In genomic region chrX:98348036-98348435, GRCm38 (mm10) we compare ENCODE assay signal across 11 mouse cellular contexts.
A peak's percentile ranks its signal among the peaks of the same experiment; 100 is the strongest.
DNase-seq lines count a peak whose midpoint lies in the region; ATAC-seq and TF ChIP-seq lines count a peak whose summit lies in the region.
"Had no signal": no experiment of that assay in that cellular context is flagged by ENCODE, and none has a peak within 500 bp of the region (broad histone marks: within the 10 kb centered on the region; RNA-seq: fewer than 3 reads in every experiment).

No protein-coding gene starts in this region.

- no peak for TF ChIP-seq CTCF in liver, adult 2 months (IDR thresholded peaks at IDR 0.05; ENCODE audit: low read depth, low read length)
- no peak for TF ChIP-seq CTCF in stomach, postnatal 0 days (IDR thresholded peaks at IDR 0.05; ENCODE audit: low read depth)
- no peak for TF ChIP-seq CTCF in intestine, postnatal 0 days (IDR thresholded peaks at IDR 0.05; ENCODE audit: low read depth)

- 52% methylated on average over 4 of the region's 4 CpGs for whole genome bisulfite sequencing in liver, adult 2 months
- 42% methylated on average over 4 of the region's 4 CpGs for WGBS in liver, embryonic 12.5 days (ENCODE audit: insufficient replicate concordance)
- 37% methylated on average over 4 of the region's 4 CpGs for WGBS in stomach, postnatal 0 days
- WGBS in midbrain, embryonic 13.5 days, result 56% methylated on average over 4 of the region's 4 CpGs
- WGBS in intestine, postnatal 0 days, result 43% methylated on average over 4 of the region's 4 CpGs

- no peak overlapping the region for H3K9ac ChIP-seq in liver, adult 2 months (ENCODE audit: low read depth, low read length)
- no peak overlapping the region for H3K9ac ChIP-seq in liver, embryonic 12.5 days
- no peak overlapping the region for H3K9ac ChIP-seq in stomach, postnatal 0 days (ENCODE audit: low read length)
- no peak overlapping the region for H3K9ac ChIP-seq in midbrain, embryonic 13.5 days (replicated peaks)
- H3K9ac ChIP-seq in intestine, postnatal 0 days (ENCODE audit: low read depth, low read length), result no peak overlapping the region
- H3K9ac ChIP-seq: embryonic facial prominence, embryonic 13.5 days; lung, embryonic 15.5 days had no signal

- H3K27me3 ChIP-seq in liver, adult 2 months (ENCODE audit: control insufficient read depth, insufficient read depth, low read length), result no peaks in the 10 kb centered on the region
- H3K27me3 ChIP-seq in liver, embryonic 12.5 days (replicated peaks), result no peaks in the 10 kb centered on the region
- H3K27me3 ChIP-seq in stomach, postnatal 0 days (ENCODE audit: control insufficient read depth, insufficient read depth, low read length), result no peaks in the 10 kb centered on the region; the same call in 1 of the 2 replicates
- H3K27me3 ChIP-seq in midbrain, embryonic 13.5 days, result no peaks in the 10 kb centered on the region
- H3K27me3 ChIP-seq in intestine, postnatal 0 days (replicated peaks; ENCODE audit: control insufficient read depth, insufficient read depth, low read length), result no peaks in the 10 kb centered on the region
- H3K27me3 ChIP-seq: lung, embryonic 15.5 days had no signal

- no peaks in the 10 kb centered on the region for H3K36me3 ChIP-seq in liver, adult 2 months (ENCODE audit: control insufficient read depth, insufficient read depth, low read length)
- H3K36me3 ChIP-seq in liver, embryonic 12.5 days, result no peaks in the 10 kb centered on the region
- no peaks in the 10 kb centered on the region for H3K36me3 ChIP-seq in stomach, postnatal 0 days (ENCODE audit: control insufficient read depth, insufficient read depth, low read length)
- no peaks in the 10 kb centered on the region for H3K36me3 ChIP-seq in midbrain, embryonic 13.5 days
- H3K36me3 ChIP-seq in intestine, postnatal 0 days (ENCODE audit: control insufficient read depth, insufficient read depth), result no peaks in the 10 kb centered on the region
- H3K36me3 ChIP-seq: embryonic facial prominence, embryonic 13.5 days; lung, embryonic 15.5 days had no signal

- intact Hi-C loops in heart, postnatal 25 days (cut with DNase I), result no loop called here

- no peak for TF ChIP-seq EP300 in stomach, postnatal 0 days (optimal IDR thresholded peaks at IDR 0.05)

- no peak overlapping the region for H3K4me3 ChIP-seq in liver, adult 2 months (ENCODE audit: insufficient read depth, low read depth, low read length)
- no peak overlapping the region for H3K4me3 ChIP-seq in liver, embryonic 12.5 days
- H3K4me3 ChIP-seq in stomach, postnatal 0 days (ENCODE audit: low read depth, low read length), result no peak overlapping the region
- H3K4me3 ChIP-seq in midbrain, embryonic 13.5 days (replicated peaks), result no peak overlapping the region
- no peak overlapping the region for H3K4me3 ChIP-seq in intestine, postnatal 0 days (ENCODE audit: low read depth, low read length)
- H3K4me3 ChIP-seq: embryonic facial prominence, embryonic 13.5 days; lung, embryonic 15.5 days had no signal

- no peaks in the 10 kb centered on the region for H3K79me2 ChIP-seq in liver, adult 2 months (ENCODE audit: control insufficient read depth, insufficient read depth, low read length)

- no peak overlapping the region for H3K4me2 ChIP-seq in liver, embryonic 12.5 days
- H3K4me2 ChIP-seq in stomach, postnatal 0 days (replicated peaks; ENCODE audit: low read depth), result no peak overlapping the region
- no peak overlapping the region for H3K4me2 ChIP-seq in midbrain, embryonic 13.5 days (replicated peaks)
- H3K4me2 ChIP-seq in intestine, postnatal 0 days (replicated peaks; ENCODE audit: low read depth), result no peak overlapping the region
- H3K4me2 ChIP-seq: embryonic facial prominence, embryonic 13.5 days; lung, embryonic 15.5 days had no signal

- no peak overlapping the region for H3K27ac ChIP-seq in liver, adult 2 months (replicated peaks; ENCODE audit: insufficient read depth, low read depth, low read length)
- no peak overlapping the region for H3K27ac ChIP-seq in liver, embryonic 12.5 days
- peak overlapping the region; percentile 35; the same call in 1 of the 2 replicates for H3K27ac ChIP-seq in stomach, postnatal 0 days (replicated peaks)
- no peak overlapping the region for H3K27ac ChIP-seq in midbrain, embryonic 13.5 days
- H3K27ac ChIP-seq in intestine, postnatal 0 days (ENCODE audit: low read depth, low read length), result no peak overlapping the region
- H3K27ac ChIP-seq: embryonic facial prominence, embryonic 13.5 days; lung, embryonic 15.5 days had no signal

- ATAC-seq in liver, embryonic 12.5 days, result no peak
- ATAC-seq in stomach, postnatal 0 days (ENCODE audit: low FRiP score, low TSS enrichment), result no peak
- ATAC-seq in midbrain, embryonic 13.5 days, result no peak
- no peak for ATAC-seq in intestine, postnatal 0 days
- ATAC-seq: inflammation-experienced regulatory T-cells, adult 6 months had no signal

- H3K4me1 ChIP-seq in liver, adult 2 months (ENCODE audit: control insufficient read depth, insufficient read depth, low read length), result no peaks in the 10 kb centered on the region
- H3K4me1 ChIP-seq in liver, embryonic 12.5 days, result no peaks in the 10 kb centered on the region
- H3K4me1 ChIP-seq in stomach, postnatal 0 days (replicated peaks; ENCODE audit: control insufficient read depth, insufficient read depth), result no peaks in the 10 kb centered on the region
- H3K4me1 ChIP-seq in midbrain, embryonic 13.5 days (replicated peaks), result no peaks in the 10 kb centered on the region
- H3K4me1 ChIP-seq in intestine, postnatal 0 days (replicated peaks; ENCODE audit: control insufficient read depth, insufficient read depth, low read length), result no peaks in the 10 kb centered on the region
- H3K4me1 ChIP-seq: embryonic facial prominence, embryonic 13.5 days; lung, embryonic 15.5 days had no signal

- peak; percentile 3 to 50 for DNase-seq in adrenal gland, adult (ENCODE audit: inconsistent age in 2 of 2, low spot score in 1 of 2)
- no peak for DNase-seq in adrenal gland, postnatal 4 days (ENCODE audit: low spot score in 2 of 2)
- DNase-seq in liver, adult 2 months (ENCODE audit: extremely low read depth, low read depth, low spot score), result peak; percentile 0
- peak; percentile 10 for DNase-seq in heart, postnatal 25 days (ENCODE audit: low spot score)
- DNase-seq in stomach, postnatal 0 days (ENCODE audit: low spot score), result no peak

- H3K9me3 ChIP-seq in liver, embryonic 12.5 days (replicated peaks), result no peaks in the 10 kb centered on the region
- no peaks in the 10 kb centered on the region for H3K9me3 ChIP-seq in stomach, postnatal 0 days (ENCODE audit: control insufficient read depth, low read length)
- no peaks in the 10 kb centered on the region for H3K9me3 ChIP-seq in midbrain, embryonic 13.5 days
- no peaks in the 10 kb centered on the region for H3K9me3 ChIP-seq in intestine, postnatal 0 days (ENCODE audit: control insufficient read depth)
- H3K9me3 ChIP-seq: embryonic facial prominence, embryonic 13.5 days; lung, embryonic 15.5 days had no signal

- TF ChIP-seq POLR2A in liver, adult 2 months (IDR thresholded peaks at IDR 0.05; ENCODE audit: extremely low read depth, insufficient read depth, low read length), result no peak

Comparison
In these comparisons a context has a peak if more than half of its experiments do, and no peak if none do; other contexts are left out.
1. DNase-seq: peak in adrenal gland, adult (2 of 2), liver, adult 2 months (single experiment) and heart, postnatal 25 days (single experiment); none in adrenal gland, postnatal 4 days (0 of 2) and stomach, postnatal 0 days (single experiment).